Mouse (Mus musculus) brain, embryonic 14.5 days (tissue): ENCODE data around the gene Evi2a.

Experiments
- CTCF ChIP-seq: fragments of 200-500 bp; IDR thresholded peaks from 2 replicates; pipeline ENCODE4 v1.5.1; 2012; ENCODE audit warnings: inconsistent platforms, mild to moderate bottlenecking, moderate library complexity, borderline replicate concordance; ENCODE audit not compliant: insufficient read depth, insufficient read length; ENCODE audit errors: extremely low read depth
- POLR2A ChIP-seq: fragments of 200-500 bp; IDR thresholded peaks from 2 replicates; pipeline ENCODE4 v1.6.1; 2012; ENCODE audit warnings: mild to moderate bottlenecking, inconsistent platforms, borderline replicate concordance; ENCODE audit not compliant: poor library complexity, insufficient read depth, insufficient read length, severe bottlenecking; ENCODE audit errors: extremely low read depth

DNA sequence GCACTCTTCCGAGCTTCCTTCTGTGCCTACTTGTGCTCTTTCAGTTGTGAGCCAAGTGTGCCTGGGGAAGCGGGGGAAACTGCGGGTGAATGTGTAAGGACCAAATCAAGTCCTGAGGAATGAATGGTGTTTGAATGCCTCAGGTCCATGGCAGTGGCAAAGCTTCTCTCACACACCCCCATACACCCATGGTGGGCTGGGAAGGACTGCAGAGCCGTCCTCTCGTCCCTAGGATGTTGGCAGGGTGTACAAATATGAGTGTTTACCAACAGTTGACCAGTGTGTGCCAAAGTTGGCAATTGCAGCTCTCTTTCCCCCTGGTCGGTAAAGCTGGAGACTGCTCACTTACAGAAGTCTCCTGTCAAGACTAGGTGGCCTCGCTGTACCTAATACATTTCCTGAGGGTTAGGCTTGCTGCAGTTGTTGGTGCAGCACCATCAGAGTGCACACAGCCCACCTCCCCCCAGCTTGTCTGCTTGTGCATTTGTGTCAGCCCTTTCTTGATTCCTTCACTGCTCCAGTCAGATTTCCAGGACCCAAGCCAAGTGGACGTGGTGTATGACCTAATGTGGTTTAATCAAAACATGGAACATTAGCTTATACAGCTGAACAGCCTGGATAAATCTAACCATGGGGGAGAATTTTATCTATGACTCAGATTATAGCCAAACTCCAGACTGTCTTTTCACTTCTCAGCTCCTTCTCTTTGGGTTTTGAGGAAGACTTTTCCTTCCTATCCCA is 3.7 kb upstream of the Evi2a start:
- TF ChIP-seq CTCF (no peak), POLR2A (no peak)
